Mouse (Mus musculus) urinary bladder, postnatal 10 days (tissue): Measurements from ENCODE around the gene Slc39a13.
"Not testable (repeated sequence)": the region's sequence is repeated elsewhere in the genome, so short reads cannot be mapped to it uniquely, and the experiment has no call there.

Experiments used
- DNase-seq: peaks from one replicate; pipeline ENCODE4 v3.0.0; 2022; ENCODE audit warnings: low spot score

Slc39a13 gene

DNA sequence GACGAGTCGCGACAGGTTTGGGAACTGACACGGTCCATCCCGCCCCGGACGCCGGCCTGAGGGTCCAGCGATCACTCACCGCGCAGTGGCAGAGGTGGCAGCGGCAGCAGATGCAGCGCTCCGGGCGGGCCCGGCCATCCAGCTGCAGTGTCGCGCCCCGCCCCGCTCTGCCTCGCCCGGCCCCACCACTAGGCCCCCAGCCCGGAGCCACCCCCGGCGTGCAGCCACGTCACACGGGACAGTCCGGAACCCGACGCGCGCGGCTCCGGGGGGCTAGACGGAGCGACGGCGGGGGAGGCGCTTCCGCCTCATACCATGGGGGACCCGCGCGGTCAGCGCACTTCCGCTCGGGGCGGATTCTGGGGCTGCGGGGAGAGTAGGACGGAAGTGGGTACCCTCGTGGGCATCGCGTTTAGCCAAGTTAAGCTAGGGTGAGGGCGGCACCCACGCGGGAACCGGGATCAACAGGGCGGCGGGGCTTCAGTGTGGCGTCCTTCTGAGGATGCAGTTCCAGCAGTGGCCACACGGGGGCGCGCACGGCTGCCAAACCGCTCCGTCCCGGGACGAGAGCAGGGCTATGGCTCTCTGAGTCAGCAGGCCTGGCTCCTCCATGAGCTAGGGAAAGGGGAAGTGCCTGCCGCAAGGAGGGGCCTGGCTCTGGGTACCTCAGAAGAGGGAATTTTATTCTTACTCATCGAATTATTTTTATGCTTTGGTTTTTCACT lies at the start of gene Slc39a13:
Slc39a13 (minus strand) TSS at position 342 of the 725 bp plus-strand sequence.
- DNase-seq, result peak; percentile 93

DNA sequence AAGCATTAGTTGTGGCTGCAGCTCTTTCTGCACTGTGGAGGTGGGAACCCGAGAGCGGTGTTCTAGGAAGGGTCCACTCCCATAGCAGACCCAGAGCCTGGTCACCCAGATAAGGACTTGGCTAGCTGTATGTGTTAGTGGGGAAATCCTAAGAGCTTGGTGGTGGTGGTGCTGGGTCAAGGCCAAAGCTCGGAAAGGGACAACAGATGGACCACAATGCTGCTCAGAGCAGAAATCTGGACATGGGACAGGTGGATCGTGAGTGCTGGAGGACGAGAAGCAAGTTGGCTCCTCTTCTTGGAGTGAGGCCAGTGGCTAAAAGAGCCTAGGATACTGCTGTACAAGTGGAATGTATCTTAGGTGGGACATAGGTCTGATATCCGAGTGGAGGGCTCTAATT lies 49.3 kb upstream of the Slc39a13 start:
- no peak for DNase-seq

DNA sequence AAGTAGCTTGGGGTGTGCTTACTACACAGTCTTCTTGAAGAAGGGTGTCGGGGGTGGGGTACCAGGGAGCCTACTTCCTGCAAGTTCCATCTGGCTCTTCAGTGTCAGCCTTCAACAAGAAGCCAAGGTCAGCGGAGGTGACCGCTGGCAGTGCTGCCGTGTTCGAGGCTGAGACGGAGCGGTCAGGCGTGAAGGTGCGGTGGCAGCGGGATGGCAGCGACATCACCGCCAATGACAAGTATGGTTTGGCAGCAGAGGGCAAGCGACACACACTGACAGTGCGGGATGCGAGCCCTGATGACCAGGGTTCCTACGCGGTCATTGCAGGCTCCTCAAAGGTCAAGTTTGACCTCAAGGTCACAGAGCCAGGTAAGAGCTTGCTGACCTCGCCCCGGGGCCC lies 48.8 kb upstream of the Slc39a13 start:
- DNase-seq, result no peak

DNA sequence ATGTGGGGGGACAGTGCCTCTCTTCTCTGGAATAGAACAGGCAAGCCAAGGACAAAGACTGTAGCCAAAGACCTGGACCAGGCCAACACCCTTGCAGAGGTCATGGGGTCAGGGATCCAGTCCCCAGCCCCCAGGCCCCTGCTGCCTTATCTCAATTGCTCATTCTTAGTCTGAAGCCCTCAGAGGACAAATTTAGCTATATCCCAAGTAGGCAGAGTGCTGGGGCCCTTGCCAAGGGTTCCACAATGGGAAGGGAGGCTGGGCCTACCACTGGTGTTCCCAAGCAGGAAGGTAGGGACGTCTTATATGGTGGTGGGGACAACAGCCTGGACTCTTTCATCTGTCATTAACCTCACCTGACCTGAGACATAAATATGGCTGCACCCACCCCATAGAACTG lies 48.4 kb upstream of the Slc39a13 start:
- no peak for DNase-seq

DNA sequence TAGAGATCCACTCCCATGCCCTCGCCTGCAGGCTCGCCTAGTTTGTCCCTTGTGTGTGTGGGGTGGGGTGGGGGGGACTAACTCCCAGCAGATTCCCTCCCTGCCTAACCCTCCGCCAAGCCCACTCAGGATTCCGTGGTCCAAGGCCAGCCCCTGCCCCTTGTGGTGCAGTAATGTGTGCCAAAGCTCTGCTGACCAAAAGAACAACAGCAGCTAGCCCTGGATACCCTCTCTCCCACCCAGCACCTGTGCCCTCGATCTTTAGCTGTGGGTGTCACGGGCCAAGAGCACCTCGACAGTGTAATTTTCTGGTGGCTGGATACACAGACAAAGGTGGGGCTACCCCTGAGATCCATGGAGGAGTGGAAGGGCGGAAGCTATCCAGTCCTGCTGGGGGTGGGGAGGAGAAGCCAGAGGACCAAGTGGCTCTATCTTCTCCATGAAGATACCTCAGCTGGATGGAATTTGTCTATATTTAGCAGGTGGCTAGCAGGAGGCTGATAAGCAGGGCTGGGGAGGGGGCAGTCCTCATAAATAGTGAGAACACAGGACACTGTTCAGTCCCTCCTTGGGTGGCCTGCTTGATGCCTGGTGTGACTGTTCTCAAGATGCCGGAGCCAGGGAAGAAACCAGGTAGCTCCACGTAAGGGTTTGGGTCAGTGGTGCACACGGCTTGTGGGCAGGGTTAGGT lies 47.5 kb upstream of the Slc39a13 start, which contains the start of gene Mybpc3:
Mybpc3 (plus strand) TSS at position 560 of the 691 bp plus-strand sequence.
- no peak for DNase-seq

DNA sequence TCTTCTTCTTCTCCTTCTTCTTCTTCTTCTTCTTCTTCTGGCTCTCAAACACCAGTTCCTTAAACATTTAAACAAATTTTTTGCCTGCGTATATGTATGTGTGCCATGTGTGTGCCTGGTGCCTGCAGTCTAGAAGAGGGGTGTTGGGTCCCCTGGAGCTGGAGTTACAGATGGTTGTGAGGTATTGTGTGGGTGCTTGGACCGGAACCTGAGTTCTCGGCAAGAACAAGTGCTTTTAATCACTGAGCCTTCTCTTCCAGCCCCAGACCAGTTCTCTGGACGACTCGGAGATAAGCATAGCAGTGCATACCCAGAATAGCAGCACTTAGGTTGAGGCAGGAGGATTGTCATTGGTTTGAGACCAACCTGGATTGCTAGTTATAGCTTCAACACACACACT lies 46.6 kb upstream of the Slc39a13 start:
- DNase-seq, result no peak

- no peak for DNase-seq
Observed at GRCm38 (mm10) chr2:91115578-91115970, 45.4 kb upstream of the Slc39a13 start.

DNA sequence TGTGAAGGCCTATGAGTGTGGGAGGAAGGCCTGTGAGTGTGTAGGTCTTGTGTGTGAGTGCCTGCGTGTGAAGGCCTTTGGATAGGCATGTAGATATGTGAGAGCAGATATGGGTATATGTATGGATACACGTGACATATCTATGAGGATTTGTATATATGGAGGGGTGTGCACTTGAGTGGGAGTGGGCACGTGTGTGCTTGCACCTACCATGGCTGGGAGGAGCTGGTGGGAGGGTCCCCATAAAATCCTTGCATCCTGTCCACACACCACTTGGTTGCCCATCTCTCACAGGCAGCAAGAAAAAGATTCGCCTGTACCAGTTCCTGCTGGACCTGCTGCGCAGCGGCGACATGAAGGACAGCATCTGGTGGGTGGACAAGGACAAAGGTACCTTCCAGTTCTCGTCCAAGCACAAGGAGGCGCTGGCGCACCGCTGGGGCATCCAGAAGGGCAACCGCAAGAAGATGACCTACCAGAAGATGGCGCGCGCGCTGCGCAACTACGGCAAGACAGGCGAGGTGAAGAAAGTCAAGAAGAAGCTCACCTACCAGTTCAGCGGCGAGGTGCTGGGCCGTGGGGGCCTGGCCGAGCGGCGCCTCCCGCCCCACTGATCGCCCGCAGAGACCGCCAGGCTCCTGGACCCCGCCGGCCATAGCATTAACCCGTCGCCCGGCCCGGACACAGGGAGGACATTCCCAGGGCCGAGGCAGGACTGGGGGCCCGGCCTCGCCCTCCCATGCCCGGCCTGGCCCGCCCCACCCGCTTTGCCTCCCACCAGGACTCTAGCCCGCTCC lies 44.8 kb upstream of the Slc39a13 start:
- DNase-seq, result peak; percentile 89

GRCm38 (mm10) chr2:91113852-91114251 lies 43.6 kb upstream of the Slc39a13 start:
- DNase-seq, result no peak

GRCm38 (mm10) chr2:91113334-91113733 lies 43.1 kb upstream of the Slc39a13 start:
- DNase-seq, result no peak

DNA sequence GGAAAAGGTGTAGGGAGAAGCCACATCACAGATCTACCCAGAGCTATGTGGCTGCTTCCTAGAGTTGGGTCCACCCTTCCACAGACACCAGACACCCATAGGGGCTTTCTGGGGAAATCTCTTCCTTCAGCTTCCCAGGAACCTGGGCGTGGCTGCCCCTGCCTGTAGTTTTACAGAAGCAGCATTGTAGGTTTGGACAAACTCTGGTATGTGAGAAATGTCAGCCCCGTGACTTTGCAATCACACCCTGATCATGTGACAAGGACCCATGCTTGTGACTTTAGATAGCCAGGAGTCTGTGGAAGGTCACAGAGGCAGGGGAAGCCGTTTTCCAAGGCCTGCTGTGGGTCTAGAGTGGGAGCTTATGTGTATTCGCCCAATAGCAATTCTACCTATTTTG lies 42.3 kb upstream of the Slc39a13 start:
- no peak for DNase-seq

DNA sequence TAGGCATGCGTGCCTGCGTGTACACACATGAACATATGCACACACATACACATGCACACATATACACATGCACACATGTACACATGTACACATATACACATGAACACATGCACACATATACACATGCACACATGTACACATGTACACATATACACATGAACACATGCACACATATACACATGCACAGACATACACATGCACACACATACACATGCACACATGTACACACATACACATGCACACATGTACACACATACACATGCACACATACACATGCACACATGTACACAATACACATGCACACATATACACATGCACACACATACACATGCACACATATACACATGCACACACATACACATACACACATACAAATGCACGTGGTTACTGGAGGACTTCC lies 41.6 kb upstream of the Slc39a13 start:
- DNase-seq, result not testable (repeated sequence)

DNA sequence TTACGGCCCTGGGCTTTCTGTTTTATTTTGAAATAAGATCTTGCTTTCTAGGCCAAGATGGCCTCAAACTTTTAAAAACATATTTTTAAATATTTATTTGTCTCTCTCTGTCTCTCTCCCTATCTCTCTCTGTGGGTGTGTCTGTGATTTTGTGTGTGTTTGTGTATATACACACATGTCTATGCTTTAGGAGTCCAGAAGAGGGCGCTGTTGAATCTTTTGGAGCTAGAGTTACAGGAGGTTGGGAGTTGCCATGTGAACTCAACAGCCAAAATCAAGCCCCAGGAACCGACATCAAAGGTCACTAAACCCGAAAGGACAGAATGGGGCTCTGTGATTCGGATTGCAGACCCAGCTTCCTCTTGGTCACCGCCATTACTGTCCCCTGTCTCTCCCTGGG lies 40.2 kb upstream of the Slc39a13 start:
- DNase-seq, result no peak

- DNase-seq, result no peak
Observed at GRCm38 (mm10) chr2:91109807-91110385, 39.7 kb upstream of the Slc39a13 start.

DNA sequence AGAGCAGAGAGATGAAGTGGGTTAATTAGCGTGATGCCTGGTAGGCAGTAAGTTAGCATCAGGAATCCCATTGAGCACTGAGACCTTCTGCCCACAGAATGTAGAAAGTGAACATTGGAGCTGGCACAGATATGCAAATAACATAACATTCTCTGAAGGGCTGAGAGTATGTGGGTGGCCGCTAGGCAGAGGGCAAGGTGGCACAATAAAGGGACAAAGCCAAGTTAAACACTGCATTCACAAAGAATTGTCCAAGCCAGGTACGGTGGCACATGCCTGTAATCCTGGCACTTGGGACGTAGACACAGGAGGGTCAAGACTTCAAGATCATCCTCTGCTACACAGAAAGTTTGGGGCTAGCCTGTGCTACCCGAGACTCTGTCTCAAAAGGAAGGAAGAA lies 39.0 kb upstream of the Slc39a13 start:
- no peak for DNase-seq

GRCm38 (mm10) chr2:91108156-91108555 lies 37.9 kb upstream of the Slc39a13 start:
- DNase-seq, result no peak

DNA sequence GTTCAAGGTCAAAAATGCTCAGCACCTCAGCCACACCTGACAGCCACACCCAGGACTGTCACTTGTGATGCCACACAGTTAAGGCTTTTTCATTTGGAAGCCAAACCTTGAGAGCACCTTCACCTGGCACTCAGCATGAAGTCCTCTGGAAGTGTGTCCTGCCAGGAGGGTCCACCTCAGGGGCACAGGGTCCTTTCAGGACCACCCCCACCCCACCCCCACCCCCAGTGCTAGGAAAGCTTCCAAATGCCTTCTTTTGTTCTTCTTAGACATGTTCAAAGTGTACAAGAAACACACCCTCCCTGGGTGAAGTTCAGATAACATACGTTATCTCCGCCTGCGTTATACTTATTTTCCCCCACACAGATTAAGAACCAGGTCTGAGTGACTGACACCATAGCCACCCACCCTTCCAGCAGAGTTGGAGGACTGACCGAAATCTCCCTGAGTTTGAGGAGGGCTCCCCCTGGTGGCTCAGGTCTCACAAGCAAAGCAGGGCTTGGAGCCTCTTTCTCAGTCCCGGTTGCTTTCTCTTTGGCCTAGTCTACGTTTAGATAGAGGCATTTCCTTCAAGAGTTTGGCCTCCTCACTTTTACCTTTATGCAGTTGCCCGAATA lies 31.0 kb upstream of the Slc39a13 start:
- peak; percentile 72 for DNase-seq

- DNase-seq, result no peak
Observed at GRCm38 (mm10) chr2:91098156-91098555, 27.9 kb upstream of the Slc39a13 start.

- no peak for DNase-seq
Observed at GRCm38 (mm10) chr2:91097015-91097414, 26.8 kb upstream of the Slc39a13 start.

- DNase-seq, result no peak
Observed at GRCm38 (mm10) chr2:91096524-91096923, 26.3 kb upstream of the Slc39a13 start.

DNA sequence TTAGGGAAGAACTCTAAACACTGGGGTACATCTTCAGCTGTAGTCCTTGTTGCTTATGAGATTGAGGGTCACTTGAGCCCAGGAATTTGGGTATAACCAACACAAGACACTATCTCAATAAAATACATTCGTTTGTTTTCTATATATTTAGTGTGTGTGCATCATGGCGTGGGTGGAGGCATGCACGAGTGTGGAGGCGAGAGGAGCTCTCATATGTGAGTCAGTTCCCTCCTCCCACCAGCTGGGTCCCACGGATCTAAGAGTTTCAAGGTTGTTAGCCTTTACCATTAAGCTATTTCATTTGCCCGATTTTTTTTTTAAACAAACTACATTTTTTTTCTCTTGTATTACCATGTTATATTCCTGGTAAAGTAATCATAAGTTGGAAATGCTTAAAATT lies 20.6 kb upstream of the Slc39a13 start:
- no peak for DNase-seq

DNA sequence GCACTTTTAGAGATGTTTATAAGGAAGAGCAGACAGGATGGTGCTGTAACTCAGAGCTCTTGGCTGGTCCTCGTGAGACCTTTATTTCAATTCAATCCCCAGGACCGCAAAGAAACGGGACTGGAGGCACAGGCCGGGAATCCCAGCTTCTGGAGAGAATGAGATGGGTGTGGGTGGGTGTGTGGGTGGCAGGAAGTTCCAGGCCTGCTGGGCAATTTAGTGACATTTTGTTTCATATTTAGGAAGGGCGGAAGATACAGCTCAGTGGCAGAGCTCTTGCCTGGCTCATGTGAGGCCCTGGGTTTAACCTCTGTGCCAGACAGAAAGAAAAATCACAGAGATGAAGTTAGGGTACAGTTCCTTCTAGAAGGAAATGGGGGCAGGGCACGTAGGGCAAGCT lies 20.0 kb upstream of the Slc39a13 start:
- no peak for DNase-seq
